Mouse (Mus musculus): ENCODE measurements at regions not wholly inside any gene's neighbourhood (a gene's known extent, or its start where the extent isn't known, plus 50 kb on each side); places are given as distances from the start of the nearest gene placed in this dataset.

DNA sequence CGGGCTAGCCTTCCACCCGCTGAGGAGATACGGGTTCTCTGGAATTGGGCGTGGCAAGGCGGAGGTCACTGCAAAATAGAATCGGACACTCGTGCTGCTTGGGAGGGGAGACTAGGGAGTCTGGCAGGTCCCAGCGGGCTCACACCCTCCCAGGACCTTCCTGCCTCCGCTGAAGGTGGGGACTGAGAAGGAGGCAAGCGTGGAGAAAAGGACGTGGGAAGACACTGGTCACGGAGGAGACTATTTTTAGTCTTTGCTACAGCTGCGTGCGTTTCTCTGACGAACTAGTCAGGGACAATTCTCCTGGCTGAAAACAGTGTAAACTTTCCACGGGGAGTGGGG lies 92.5 kb upstream of the Bcor start:
- Histone ChIP-seq H3K4me1 (ENCODE audit: control insufficient read depth, insufficient read depth, low read length) (no peaks in the 10 kb centered on the region), H3K4me2 (peak overlapping the region; percentile 44), H3K27ac (ENCODE audit: low read depth, low read length) (no peak overlapping the region), H3K27me3 (ENCODE audit: control insufficient read depth, insufficient read depth, low read length) (peaks cover 2% of the 10 kb centered on the region; the same call in 1 of the 2 replicates), H3K4me3 (ENCODE audit: low read depth, low read length) (peak overlapping the region; percentile 13; the same call in 1 of the 2 replicates), H3K36me3 (ENCODE audit: control insufficient read depth, insufficient read depth, low read length) (no peaks in the 10 kb centered on the region), H3K9me3 (ENCODE audit: control insufficient read depth, low read length) (no peaks in the 10 kb centered on the region), H3K9ac (ENCODE audit: low read length) (no peak overlapping the region; the same call in 1 of the 2 replicates)
- ATAC-seq (ENCODE audit: low FRiP score) (no peak), DNase-seq (ENCODE audit: low spot score, missing footprints) (no peak)
- 10% methylated on average over 16 of the region's 16 CpGs for WGBS

DNA sequence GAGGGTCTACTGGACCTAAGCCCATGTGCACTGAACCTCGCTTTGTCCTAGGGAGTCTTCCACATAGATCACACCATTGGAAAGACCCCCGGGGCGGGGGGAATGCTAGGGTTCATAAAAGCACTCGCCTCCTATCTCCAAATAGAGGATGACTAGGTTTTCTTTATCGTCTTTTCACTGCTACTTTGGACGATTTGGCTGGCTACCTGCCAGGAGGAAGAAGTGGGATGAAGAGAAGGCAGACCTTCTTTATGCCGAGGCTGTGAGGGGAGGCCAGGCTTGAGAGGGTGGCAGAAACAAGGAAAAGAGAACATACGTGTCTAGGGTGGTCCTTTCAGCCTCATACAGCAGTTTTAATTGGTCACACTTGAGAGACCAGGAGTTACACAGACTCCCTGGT lies 96.6 kb upstream of the Bcor start:
- H3K4me2 ChIP-seq = no peak overlapping the region
- no peak overlapping the region for H3K9ac ChIP-seq (ENCODE audit: low read length)
- H3K9me3 ChIP-seq (ENCODE audit: control insufficient read depth, low read length) = no peaks in the 10 kb centered on the region
- ATAC-seq (ENCODE audit: low FRiP score) = no peak
- H3K27me3 ChIP-seq (ENCODE audit: control insufficient read depth, insufficient read depth, low read length) = peaks cover 2% of the 10 kb centered on the region; the same call in 1 of the 2 replicates
- DNase-seq (ENCODE audit: low spot score, missing footprints) = no peak
- H3K4me3 ChIP-seq (ENCODE audit: low read depth, low read length) = no peak overlapping the region
- no peaks in the 10 kb centered on the region for H3K4me1 ChIP-seq (ENCODE audit: control insufficient read depth, insufficient read depth, low read length)
- H3K27ac ChIP-seq (ENCODE audit: low read depth, low read length) = no peak overlapping the region
- WGBS = 84% methylated on average over 8 of the region's 8 CpGs
- no peaks in the 10 kb centered on the region for H3K36me3 ChIP-seq (ENCODE audit: control insufficient read depth, insufficient read depth, low read length)

DNA sequence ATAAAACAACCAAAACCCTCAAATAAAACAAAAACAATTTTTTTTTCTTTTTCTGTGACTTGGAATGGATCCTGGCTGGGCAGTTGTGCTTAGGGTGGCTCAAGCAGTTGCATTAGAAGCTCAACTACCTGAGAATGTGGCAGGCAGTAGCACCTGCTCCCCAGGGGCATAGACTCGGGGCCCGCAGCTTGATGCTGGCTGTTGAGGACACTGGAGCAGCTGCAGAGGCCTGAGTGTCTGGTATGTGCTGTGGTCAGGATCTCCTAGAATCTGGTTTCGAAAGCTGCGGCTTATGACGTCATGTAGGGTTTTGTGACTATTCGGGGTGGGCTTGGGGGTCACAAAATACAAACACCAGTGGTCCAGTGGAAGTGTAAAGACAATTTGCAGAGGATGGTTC lies 103.7 kb upstream of the Bcor start:
- no peak overlapping the region for H3K4me3 ChIP-seq (ENCODE audit: low read depth, low read length)
- WGBS = 84% methylated on average over 6 of the region's 6 CpGs

DNA sequence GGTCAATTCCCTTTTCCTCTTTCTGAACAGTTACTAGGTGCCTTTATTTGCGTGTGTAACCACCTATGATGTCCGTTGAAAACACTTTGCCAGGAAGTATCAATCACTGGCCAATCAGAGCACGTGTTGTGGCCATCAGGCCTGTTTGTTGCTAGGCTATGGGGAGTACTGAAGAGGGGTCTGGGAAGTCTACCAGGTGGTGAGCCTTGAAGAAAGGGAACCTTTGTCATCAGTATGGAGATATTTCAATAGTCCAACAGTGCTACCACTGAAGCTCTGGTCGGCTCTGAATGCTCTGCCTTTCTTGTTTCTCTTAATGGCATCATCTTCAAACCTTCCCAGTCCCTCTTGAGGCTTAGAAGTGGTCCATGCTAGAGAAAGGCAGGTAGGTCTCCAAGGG lies 124.6 kb upstream of the Bcor start:
- no peak overlapping the region for H3K4me3 ChIP-seq (ENCODE audit: low read depth, low read length)
- H3K9me3 ChIP-seq (ENCODE audit: control insufficient read depth, low read length) = no peaks in the 10 kb centered on the region
- DNase-seq (ENCODE audit: low spot score, missing footprints) (no peak), ATAC-seq (ENCODE audit: low FRiP score) (no peak)
- no peaks in the 10 kb centered on the region for H3K36me3 ChIP-seq (ENCODE audit: control insufficient read depth, insufficient read depth, low read length)
- H3K27ac ChIP-seq (ENCODE audit: low read depth, low read length) = no peak overlapping the region
- 71% methylated on average over 4 of the region's 4 CpGs for WGBS
- H3K4me1 ChIP-seq (ENCODE audit: control insufficient read depth, insufficient read depth, low read length) = peaks cover 13% of the 10 kb centered on the region
- peaks cover 9% of the 10 kb centered on the region for H3K27me3 ChIP-seq (ENCODE audit: control insufficient read depth, insufficient read depth, low read length)
- H3K9ac ChIP-seq (ENCODE audit: low read length) = no peak overlapping the region
- no peak overlapping the region for H3K4me2 ChIP-seq

More for the DNA sequence above, 103.7 kb upstream of the Bcor start:
- no peak overlapping the region for H3K4me2 ChIP-seq
- H3K9me3 ChIP-seq (ENCODE audit: control insufficient read depth, low read length) = no peaks in the 10 kb centered on the region
- ATAC-seq (ENCODE audit: low FRiP score) (no peak), DNase-seq (ENCODE audit: low spot score, missing footprints) (no peak)
- H3K27ac ChIP-seq (ENCODE audit: low read depth, low read length) = no peak overlapping the region
- H3K9ac ChIP-seq (ENCODE audit: low read length) = no peak overlapping the region
- no peaks in the 10 kb centered on the region for H3K27me3 ChIP-seq (ENCODE audit: control insufficient read depth, insufficient read depth, low read length)
- H3K36me3 ChIP-seq (ENCODE audit: control insufficient read depth, insufficient read depth, low read length) = no peaks in the 10 kb centered on the region
- H3K4me1 ChIP-seq (ENCODE audit: control insufficient read depth, insufficient read depth, low read length) = no peaks in the 10 kb centered on the region

DNA sequence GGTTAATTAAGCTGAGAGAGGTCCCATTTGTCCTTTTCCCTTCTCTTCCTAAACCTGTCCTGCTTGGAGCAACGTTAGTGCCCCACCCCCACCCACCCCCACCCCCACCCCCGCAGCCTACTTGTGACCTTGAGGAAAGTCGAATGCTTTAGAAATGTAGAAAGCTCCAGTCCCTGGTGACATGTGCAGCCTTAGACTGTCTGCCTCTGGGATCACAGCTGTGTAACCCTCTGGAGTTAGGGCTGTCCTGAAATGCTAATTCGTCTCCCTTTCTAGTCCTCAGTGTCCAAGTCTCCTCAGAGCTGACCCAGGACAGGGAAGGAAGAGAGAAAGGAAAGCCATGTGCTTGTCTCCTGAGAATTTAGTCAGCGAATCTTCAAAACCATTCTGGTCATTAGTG lies 125.0 kb upstream of the Bcor start:
- peaks cover 10% of the 10 kb centered on the region for H3K27me3 ChIP-seq (ENCODE audit: control insufficient read depth, insufficient read depth, low read length)
- no peak overlapping the region for H3K9ac ChIP-seq (ENCODE audit: low read length)
- H3K36me3 ChIP-seq (ENCODE audit: control insufficient read depth, insufficient read depth, low read length) = no peaks in the 10 kb centered on the region
- 30% methylated on average over 5 of the region's 5 CpGs for WGBS
- H3K4me1 ChIP-seq (ENCODE audit: control insufficient read depth, insufficient read depth, low read length) = peaks cover 13% of the 10 kb centered on the region
- no peaks in the 10 kb centered on the region for H3K9me3 ChIP-seq (ENCODE audit: control insufficient read depth, low read length)
- no peak overlapping the region for H3K4me3 ChIP-seq (ENCODE audit: low read depth, low read length)
- DNase-seq (ENCODE audit: low spot score, missing footprints) (peak; percentile 76), ATAC-seq (ENCODE audit: low FRiP score) (no peak)
- H3K27ac ChIP-seq (ENCODE audit: low read depth, low read length) = no peak overlapping the region
- H3K4me2 ChIP-seq = no peak overlapping the region

DNA sequence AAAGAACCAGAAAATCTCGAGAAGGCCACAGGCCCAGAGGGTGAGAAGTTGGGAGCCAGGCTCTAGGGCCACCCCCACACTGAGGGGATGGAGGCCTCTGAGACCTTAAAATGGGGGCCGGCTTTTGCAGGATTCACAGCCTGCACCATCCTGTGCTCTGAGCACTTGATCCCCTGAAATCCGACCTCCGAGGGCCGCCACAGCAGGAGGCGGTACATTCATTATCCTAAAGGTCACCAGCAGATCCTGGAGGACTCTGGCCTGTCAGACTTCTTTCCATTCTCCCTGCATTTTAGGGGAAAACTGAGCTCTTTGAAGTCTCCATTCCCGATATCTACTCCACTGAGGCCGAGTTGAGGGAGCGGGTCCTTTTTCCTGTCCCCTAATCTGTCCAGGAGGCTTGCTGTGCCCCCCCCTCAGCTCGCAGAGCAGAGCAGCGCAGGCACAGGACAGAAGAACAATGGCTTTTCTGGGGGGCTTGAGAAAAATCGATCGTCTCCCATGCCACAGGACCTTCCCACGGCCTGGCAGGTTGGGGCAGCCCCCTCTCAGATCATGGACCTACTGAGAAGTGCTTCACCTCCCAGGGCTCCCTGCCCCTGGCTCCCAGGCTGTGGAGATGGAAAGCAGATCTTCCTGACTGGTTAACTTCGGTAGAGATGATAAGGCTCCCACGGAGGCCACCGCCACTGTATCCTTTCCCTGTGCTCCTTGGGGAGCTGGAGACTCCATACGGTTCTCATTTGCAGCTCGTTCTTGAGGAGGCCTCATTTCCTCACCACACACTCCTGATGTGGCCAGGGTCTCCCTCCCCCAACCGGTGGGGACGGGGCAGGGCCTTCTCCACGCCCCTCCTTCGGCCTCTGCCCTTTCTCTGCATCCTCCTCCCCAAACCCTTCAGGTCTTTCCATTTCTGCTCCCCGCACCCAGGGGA lies 126.1 kb upstream of the Bcor start:
- Histone ChIP-seq H3K4me2 (no peak overlapping the region; the same call in 1 of the 2 replicates), H3K27ac (ENCODE audit: low read depth, low read length) (no peak overlapping the region), H3K4me1 (ENCODE audit: control insufficient read depth, insufficient read depth, low read length) (peaks cover 13% of the 10 kb centered on the region), H3K4me3 (ENCODE audit: low read depth, low read length) (no peak overlapping the region), H3K9me3 (ENCODE audit: control insufficient read depth, low read length) (no peaks in the 10 kb centered on the region), H3K27me3 (ENCODE audit: control insufficient read depth, insufficient read depth, low read length) (peaks cover 10% of the 10 kb centered on the region), H3K9ac (ENCODE audit: low read length) (no peak overlapping the region), H3K36me3 (ENCODE audit: control insufficient read depth, insufficient read depth, low read length) (no peaks in the 10 kb centered on the region)
- ATAC-seq (ENCODE audit: low FRiP score) (peak; percentile 30), DNase-seq (ENCODE audit: low spot score, missing footprints) (peak; percentile 87)
- 14% methylated on average over 24 of the region's 24 CpGs for WGBS

DNA sequence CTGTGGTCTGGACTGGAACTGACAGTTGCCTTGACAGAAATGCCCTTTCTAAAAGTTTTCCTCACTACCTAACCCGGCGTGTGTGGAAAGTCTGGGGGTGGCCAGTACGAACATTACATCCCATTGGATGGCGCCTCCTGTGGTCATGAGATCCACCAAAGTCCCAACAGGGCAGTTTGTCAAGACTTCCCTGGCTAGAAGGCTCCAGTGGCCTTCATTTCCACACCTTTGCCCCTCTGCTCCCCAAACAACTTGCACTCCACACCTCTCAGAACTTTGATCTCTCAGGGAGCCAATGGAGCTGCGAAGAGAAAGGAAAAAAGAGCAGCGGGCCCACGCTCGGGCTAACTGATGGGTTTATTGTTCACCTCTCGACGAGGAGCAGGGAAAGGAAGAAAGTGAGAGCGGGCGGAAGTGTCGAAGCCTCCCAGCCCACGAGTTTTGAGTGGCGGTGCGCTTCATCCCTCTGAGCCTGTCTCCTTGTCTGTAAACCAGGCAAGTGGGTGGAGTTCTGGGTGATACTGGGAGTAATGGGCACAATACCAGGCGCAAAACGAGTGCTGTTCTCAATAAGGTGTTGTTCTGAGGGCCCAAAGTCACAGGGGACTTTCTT lies 126.9 kb upstream of the Bcor start:
- H3K9ac ChIP-seq (ENCODE audit: low read length) = no peak overlapping the region
- H3K9me3 ChIP-seq (ENCODE audit: control insufficient read depth, low read length) = no peaks in the 10 kb centered on the region
- no peaks in the 10 kb centered on the region for H3K36me3 ChIP-seq (ENCODE audit: control insufficient read depth, insufficient read depth, low read length)
- no peak overlapping the region for H3K4me2 ChIP-seq
- H3K27ac ChIP-seq (ENCODE audit: low read depth, low read length) = no peak overlapping the region
- H3K4me3 ChIP-seq (ENCODE audit: low read depth, low read length) = no peak overlapping the region
- peaks cover 10% of the 10 kb centered on the region for H3K27me3 ChIP-seq (ENCODE audit: control insufficient read depth, insufficient read depth, low read length)
- 24% methylated on average over 18 of the region's 18 CpGs for WGBS
- H3K4me1 ChIP-seq (ENCODE audit: control insufficient read depth, insufficient read depth, low read length) = peaks cover 13% of the 10 kb centered on the region
- DNase-seq (ENCODE audit: low spot score, missing footprints) (peak; percentile 87), ATAC-seq (ENCODE audit: low FRiP score) (no peak)

DNA sequence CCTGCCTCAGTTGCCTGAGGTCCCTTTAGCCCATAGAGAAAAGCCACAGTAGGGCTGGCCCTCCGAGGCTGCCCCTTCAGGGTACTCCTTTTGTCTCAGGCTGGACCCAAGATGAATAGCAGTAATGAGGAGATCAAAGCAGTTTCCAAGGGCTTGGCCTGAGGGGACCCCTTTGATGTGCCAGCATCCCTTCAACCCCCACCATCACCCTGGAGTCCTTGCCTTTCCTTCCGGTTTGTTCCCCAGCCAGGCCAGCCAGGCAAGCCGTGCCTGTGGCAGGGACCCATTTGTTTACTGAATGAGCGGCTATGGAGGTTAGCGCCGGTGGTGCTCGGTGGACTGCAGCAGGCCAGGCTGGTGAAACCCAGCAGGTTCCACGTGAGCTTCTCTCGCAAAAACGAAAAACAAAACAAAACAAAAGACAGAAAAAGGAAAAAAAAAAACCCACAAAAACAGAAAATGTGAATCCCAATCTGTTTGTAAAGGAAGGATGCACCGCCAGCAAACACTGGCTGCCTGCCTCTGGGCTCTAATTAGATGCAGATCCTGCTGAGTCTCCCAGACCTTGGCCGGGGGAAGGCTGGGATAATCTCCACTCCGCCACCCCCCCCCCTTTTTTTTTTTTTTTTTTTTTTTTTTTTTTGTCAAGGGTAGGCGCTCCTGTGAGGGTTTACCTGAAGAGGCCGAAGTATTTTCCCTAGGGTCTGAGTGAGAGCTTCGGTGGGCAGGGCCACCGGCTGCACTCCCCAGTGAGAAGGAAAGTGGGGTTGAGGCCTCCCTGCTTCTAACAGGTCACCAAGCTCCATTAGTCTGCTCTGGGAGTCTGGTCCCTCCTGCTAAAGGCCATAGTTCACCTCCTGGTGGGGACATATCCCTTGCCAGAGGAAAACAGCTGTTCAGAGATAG lies 127.8 kb upstream of the Bcor start:
- DNase-seq (ENCODE audit: low spot score, missing footprints) (peak; percentile 85), ATAC-seq (ENCODE audit: low FRiP score) (peak; percentile 65)
- no peak overlapping the region for H3K9ac ChIP-seq (ENCODE audit: low read length)
- no peak overlapping the region for H3K4me3 ChIP-seq (ENCODE audit: low read depth, low read length)
- 0 out of 2 replicates have a peak overlapping the region, but pooled peaks have one; percentile 30 for H3K27ac ChIP-seq (ENCODE audit: low read depth, low read length)
- H3K4me1 ChIP-seq (ENCODE audit: control insufficient read depth, insufficient read depth, low read length) = peaks cover 13% of the 10 kb centered on the region
- WGBS = 19% methylated on average over 16 of the region's 17 CpGs
- no peaks in the 10 kb centered on the region for H3K9me3 ChIP-seq (ENCODE audit: control insufficient read depth, low read length)
- H3K4me2 ChIP-seq = peak overlapping the region; percentile 24; the same call in 1 of the 2 replicates
- no peaks in the 10 kb centered on the region for H3K36me3 ChIP-seq (ENCODE audit: control insufficient read depth, insufficient read depth, low read length)
- H3K27me3 ChIP-seq (ENCODE audit: control insufficient read depth, insufficient read depth, low read length) = peaks cover 10% of the 10 kb centered on the region
